Mouse (Mus musculus): ENCODE data around the gene Zfp507.

Gene Zfp507

DNA sequence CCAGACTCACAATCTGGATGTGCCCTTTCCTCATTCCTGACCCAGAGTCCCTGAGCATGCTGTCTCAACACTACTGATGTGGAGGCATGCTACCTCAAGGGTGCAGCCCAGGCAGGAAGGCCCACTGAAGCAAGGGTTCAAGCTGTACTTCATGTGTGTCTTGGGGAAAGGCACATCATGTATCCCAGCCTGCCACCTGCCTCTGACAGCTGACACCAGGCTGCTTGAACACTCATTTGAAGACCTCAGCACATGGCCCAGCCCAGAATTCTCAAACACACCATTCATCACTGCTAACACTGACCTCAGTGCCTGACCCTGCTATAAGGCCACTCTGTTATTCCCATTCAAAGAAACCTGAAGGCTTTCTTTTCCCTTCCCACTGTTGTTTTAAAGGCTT lies 20.6 kb downstream of the Zfp507 start:
- DNase-seq (ENCODE audit: low spot score in 2 of 2): no peak

GRCm38 (mm10) chr7:35774127-35774526 lies 28.7 kb downstream of the Zfp507 start:
- no peak for DNase-seq (ENCODE audit: low spot score in 2 of 2)

- DNase-seq (ENCODE audit: low spot score in 2 of 2): no peak
Measured at GRCm38 (mm10) chr7:35772347-35772746, 30.5 kb downstream of the Zfp507 start.

GRCm38 (mm10) chr7:35771106-35771505 lies 31.7 kb downstream of the Zfp507 start:
- no peak for DNase-seq (ENCODE audit: low spot score in 2 of 2)

GRCm38 (mm10) chr7:35770122-35770521 lies 32.7 kb downstream of the Zfp507 start:
- no peak for DNase-seq (ENCODE audit: low spot score in 2 of 2)

GRCm38 (mm10) chr7:35764461-35764860 lies 38.3 kb downstream of the Zfp507 start:
- no peak for DNase-seq (ENCODE audit: low spot score in 2 of 2)

DNA sequence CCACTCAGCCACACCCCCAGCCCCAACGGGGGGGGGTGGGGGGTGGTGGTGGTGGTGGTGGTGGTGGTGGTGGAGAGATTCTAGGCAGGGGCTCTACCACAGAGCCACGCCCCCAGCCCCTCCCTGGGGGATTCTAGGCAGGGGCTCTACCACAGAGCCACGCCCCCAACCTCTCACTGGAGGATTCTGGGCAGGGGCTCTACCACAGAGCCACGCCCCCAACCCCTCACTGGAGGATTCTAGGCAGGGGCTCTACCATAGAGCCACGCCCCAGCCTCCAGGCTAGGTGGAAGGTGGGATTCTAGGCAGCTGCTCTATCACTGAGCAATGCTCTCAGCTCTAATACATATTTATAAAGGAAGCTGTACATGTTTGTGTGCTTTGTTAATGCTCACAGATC lies 41.0 kb downstream of the Zfp507 start:
- no peak for DNase-seq (ENCODE audit: low spot score in 2 of 2)

DNA sequence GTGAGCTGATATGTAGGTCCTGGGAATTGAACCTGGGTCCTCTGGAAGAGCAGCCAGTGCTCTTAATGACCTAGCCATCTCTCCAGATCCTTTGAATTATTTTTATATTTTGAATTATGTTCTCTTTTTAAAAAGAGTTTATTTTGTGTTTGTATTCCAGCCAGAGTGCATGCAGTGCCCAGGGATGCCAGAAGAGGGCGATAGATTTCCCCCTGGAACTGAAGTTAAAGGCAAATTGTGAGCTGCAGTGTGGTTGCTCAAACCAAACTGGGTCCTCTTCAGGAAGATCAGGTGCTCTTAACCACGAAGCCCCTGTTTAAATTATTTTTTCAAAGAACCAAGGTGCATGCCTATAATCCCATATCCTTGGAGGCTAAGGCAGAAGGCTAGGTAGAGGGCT lies 43.2 kb downstream of the Zfp507 start:
- peak in 1 of 2 experiments; percentile 52 for DNase-seq (ENCODE audit: low spot score in 2 of 2)

- DNase-seq (ENCODE audit: low spot score in 2 of 2): peak; percentile 12 to 31
Measured at GRCm38 (mm10) chr7:35756510-35757440, 46.0 kb downstream of the Zfp507 start.

DNA sequence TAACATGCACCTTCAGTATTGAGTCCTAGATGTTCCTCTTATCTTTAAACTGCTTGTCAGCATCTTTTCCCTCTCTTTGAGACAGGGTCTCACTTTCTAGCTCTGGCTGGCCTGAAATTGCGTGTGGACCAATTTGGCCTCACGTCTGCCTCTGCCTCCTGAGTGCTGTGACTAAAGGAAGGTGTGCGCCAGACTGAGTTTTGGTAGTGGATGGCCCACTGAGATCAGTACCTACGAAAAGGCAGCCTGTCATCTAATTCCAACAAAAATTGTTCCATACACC lies 48.0 kb downstream of the Zfp507 start:
- DNase-seq (ENCODE audit: low spot score in 2 of 2): no peak

- DNase-seq (ENCODE audit: low spot score in 2 of 2): peak; percentile 94 to 96
Measured at GRCm38 (mm10) chr7:35754033-35754885, 48.5 kb downstream of the Zfp507 start, which contains the start of gene Dpy19l3. Dpy19l3 (minus strand) TSS chr7:35754454.

GRCm38 (mm10) chr7:35753319-35754032 lies 49.3 kb downstream of the Zfp507 start:
- peak; percentile 10 to 11 for DNase-seq (ENCODE audit: low spot score in 2 of 2)

DNA sequence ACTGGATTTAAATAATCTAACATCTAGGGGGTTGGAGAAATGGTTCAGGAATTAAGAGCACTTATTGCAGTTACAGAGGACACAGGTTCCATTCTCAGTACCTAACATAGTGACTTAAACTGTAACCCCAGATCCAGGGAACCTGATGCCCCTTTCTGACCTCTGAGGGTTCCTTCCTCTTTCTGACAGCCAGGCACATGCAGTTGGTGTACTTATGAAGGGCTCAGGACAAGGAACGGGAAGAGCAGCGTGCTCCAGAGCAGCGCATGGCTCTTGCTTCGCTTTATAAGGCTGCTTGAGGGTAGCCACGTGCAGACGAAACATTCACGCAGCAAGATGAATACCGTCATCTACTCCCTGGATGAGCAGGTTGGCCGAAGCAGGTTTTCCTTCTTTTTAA lies 51.9 kb downstream of the Zfp507 start:
- no peak for DNase-seq (ENCODE audit: low spot score in 2 of 2)

GRCm38 (mm10) chr7:35747397-35747964 lies 55.3 kb downstream of the Zfp507 start:
- no peak for DNase-seq (ENCODE audit: low spot score in 2 of 2)

- no peak for DNase-seq (ENCODE audit: low spot score in 2 of 2)
Measured at GRCm38 (mm10) chr7:35746686-35747396, 56.0 kb downstream of the Zfp507 start.

GRCm38 (mm10) chr7:35745281-35745702 lies 57.5 kb downstream of the Zfp507 start:
- no peak for DNase-seq (ENCODE audit: low spot score in 2 of 2)

GRCm38 (mm10) chr7:35744771-35745170 lies 58.0 kb downstream of the Zfp507 start:
- DNase-seq (ENCODE audit: low spot score in 2 of 2): no peak

DNA sequence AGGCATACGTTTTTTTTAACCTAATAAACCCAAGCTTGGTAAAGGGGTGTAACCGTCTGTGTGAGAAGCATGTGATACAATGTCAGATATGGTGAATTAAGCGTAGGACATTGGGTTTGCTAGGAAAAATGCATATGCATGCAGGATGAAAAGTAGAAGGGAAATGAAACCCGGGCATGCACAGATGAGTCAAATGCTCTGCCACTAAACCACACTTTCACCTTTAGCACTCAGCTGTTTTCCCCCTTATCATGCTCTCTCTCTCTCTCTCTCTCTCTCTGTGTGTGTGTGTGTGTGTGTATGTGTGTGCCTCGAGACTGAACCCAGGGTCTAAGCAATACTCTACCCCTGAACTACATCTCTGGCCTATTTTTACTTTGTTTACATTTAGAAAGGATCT lies 60.5 kb downstream of the Zfp507 start:
- DNase-seq (ENCODE audit: low spot score in 2 of 2): no peak

GRCm38 (mm10) chr7:35741858-35742257 lies 60.9 kb downstream of the Zfp507 start:
- no peak for DNase-seq (ENCODE audit: low spot score in 2 of 2)

- peak; percentile 55 to 81 for DNase-seq (ENCODE audit: low spot score in 2 of 2)
Measured at GRCm38 (mm10) chr7:35740489-35741230, 62.1 kb downstream of the Zfp507 start.

Measured in thymus, postnatal 10 days (tissue).